Mouse (Mus musculus): ENCODE results near the gene Dynlt1a. TPM values are rescaled to one million over a fixed set of nuclear protein-coding genes. Genes with fewer than 3 reads are reported as not detected.
"Not testable (repeated sequence)": the region's sequence is repeated elsewhere in the genome, so short reads cannot be mapped to it uniquely, and the experiment has no call there.

Gene Dynlt1a
- polyA plus RNA-seq, 1 experiment from 2014 or later: 20.8 TPM

- 61% methylated on average over 8 of the region's 8 CpGs for whole genome bisulfite sequencing
- not testable (repeated sequence) for H3K9ac ChIP-seq; H3K9me3 ChIP-seq; H3K27me3 ChIP-seq; ATAC-seq (ENCODE audit: low FRiP score, low read depth); H3K36me3 ChIP-seq; H3K27ac ChIP-seq; H3K4me2 ChIP-seq (replicated peaks); H3K4me1 ChIP-seq; H3K4me3 ChIP-seq
Measured at GRCm38 (mm10) chr17:6279205-6279604, 38.1 kb downstream of the Dynlt1a start.

- H3K4me2 ChIP-seq (replicated peaks); H3K27ac ChIP-seq; H3K9me3 ChIP-seq; H3K4me3 ChIP-seq; H3K9ac ChIP-seq; H3K4me1 ChIP-seq; ATAC-seq (ENCODE audit: low FRiP score, low read depth); H3K36me3 ChIP-seq; H3K27me3 ChIP-seq: not testable (repeated sequence)
- 90% methylated on average over 5 of the region's 6 CpGs for WGBS
Measured at GRCm38 (mm10) chr17:6274693-6275092, 42.6 kb downstream of the Dynlt1a start.

GRCm38 (mm10) chr17:6271970-6272369 lies 45.3 kb downstream of the Dynlt1a start:
- WGBS: 88% methylated on average over 6 of the region's 6 CpGs
- not testable (repeated sequence) for H3K9ac ChIP-seq; H3K4me2 ChIP-seq (replicated peaks); H3K27ac ChIP-seq; H3K9me3 ChIP-seq; H3K36me3 ChIP-seq; H3K27me3 ChIP-seq; H3K4me3 ChIP-seq; H3K4me1 ChIP-seq; ATAC-seq (ENCODE audit: low FRiP score, low read depth)

- peak overlapping the region; percentile 64 for H3K4me2 ChIP-seq (replicated peaks)
- H3K27ac ChIP-seq, H3K4me1 ChIP-seq, H3K36me3 ChIP-seq, H3K9me3 ChIP-seq, H3K27me3 ChIP-seq: not testable (repeated sequence)
- ATAC-seq (ENCODE audit: low FRiP score, low read depth): peak; percentile 7; the same call in 1 of the 2 replicates
- H3K9ac ChIP-seq: peak overlapping the region; percentile 72
- peak overlapping the region; percentile 49 for H3K4me3 ChIP-seq
- WGBS: 0% methylated on average over 22 of the region's 25 CpGs
Measured at GRCm38 (mm10) chr17:6270840-6271239, 46.5 kb downstream of the Dynlt1a start.

- not testable (repeated sequence) for H3K27me3 ChIP-seq, H3K9me3 ChIP-seq, H3K4me1 ChIP-seq, H3K36me3 ChIP-seq, H3K27ac ChIP-seq
- WGBS: under 1% methylated on average over 74 of the region's 84 CpGs
- ATAC-seq (ENCODE audit: low FRiP score, low read depth): peak; percentile 82
- H3K4me3 ChIP-seq: peak overlapping the region; percentile 49
- H3K9ac ChIP-seq: peak overlapping the region; percentile 72
- peak overlapping the region; percentile 64 for H3K4me2 ChIP-seq (replicated peaks)
Measured at GRCm38 (mm10) chr17:6269876-6270831, 47.1 kb downstream of the Dynlt1a start.

GRCm38 (mm10) chr17:6257070-6257456 lies 60.2 kb downstream of the Dynlt1a start:
- not testable (repeated sequence) for H3K9ac ChIP-seq; H3K27me3 ChIP-seq; H3K9me3 ChIP-seq; H3K36me3 ChIP-seq; ATAC-seq (ENCODE audit: low FRiP score, low read depth); H3K27ac ChIP-seq; H3K4me1 ChIP-seq
- 0% methylated on average over 16 of the region's 20 CpGs for WGBS
- Histone ChIP-seq H3K4me2 (replicated peaks) (peak overlapping the region; percentile 54), H3K4me3 (peak overlapping the region; percentile 27)

GRCm38 (mm10) chr17:6256400-6257069 lies 60.8 kb downstream of the Dynlt1a start, which contains the start of gene Tmem181a:
Tmem181a (plus strand) TSS chr17:6256860.
- H3K4me2 ChIP-seq (replicated peaks): peak within 1 kb of the TSS; percentile 54
- ATAC-seq (ENCODE audit: low FRiP score, low read depth): peak; percentile 67; the same call in 1 of the 2 replicates
- H3K27me3 ChIP-seq, H3K9me3 ChIP-seq, H3K4me1 ChIP-seq, H3K27ac ChIP-seq, H3K9ac ChIP-seq, H3K36me3 ChIP-seq: not testable (repeated sequence)
- 0% methylated on average over 20 of the region's 51 CpGs for WGBS
- H3K4me3 ChIP-seq: peak within 1 kb of the TSS; percentile 27

Other genes starting within 250 kb of the Dynlt1a start
- 6.8 and 7.7 TPM in 2 replicates for gene Serac1, start 237.8 kb downstream of the Dynlt1a start, polyA plus RNA-seq (2015; fragmentation: Nextera tagmentation; extraction: Ambion mirVana)
- gene Gtf2h5, start 237.7 kb downstream of the Dynlt1a start, polyA plus RNA-seq (2015; fragmentation: Nextera tagmentation; extraction: Ambion mirVana): 175 and 185 TPM in 2 replicates
- 111 and 114 TPM in 2 replicates for gene Tulp4, start 211.1 kb downstream of the Dynlt1a start, polyA plus RNA-seq (2015; fragmentation: Nextera tagmentation; extraction: Ambion mirVana)
- gene Tmem181a, start 60.6 kb downstream of the Dynlt1a start, polyA plus RNA-seq (2015; fragmentation: Nextera tagmentation; extraction: Ambion mirVana): 23.5 and 23.7 TPM in 2 replicates
- 478 and 527 TPM in 2 replicates for gene Dynlt1b, start 112.6 kb upstream of the Dynlt1a start, polyA plus RNA-seq (2015; fragmentation: Nextera tagmentation; extraction: Ambion mirVana)

Measured in limb, embryonic 13.5 days (tissue).